Mouse (Mus musculus): Measurements from ENCODE around the gene Pemt.
"Not testable (repeated sequence)": the region's sequence is repeated elsewhere in the genome, so short reads cannot be mapped to it uniquely, and the experiment has no call there.

Gene Pemt

GRCm38 (mm10) chr11:59952892-59953291 is 93.4 kb downstream of the Pemt start:
- no peak for DNase-seq (ENCODE audit: low spot score in 2 of 2)

- no peak for DNase-seq (ENCODE audit: low spot score in 2 of 2)
Measured at GRCm38 (mm10) chr11:59948401-59948767, 97.9 kb downstream of the Pemt start.

DNA sequence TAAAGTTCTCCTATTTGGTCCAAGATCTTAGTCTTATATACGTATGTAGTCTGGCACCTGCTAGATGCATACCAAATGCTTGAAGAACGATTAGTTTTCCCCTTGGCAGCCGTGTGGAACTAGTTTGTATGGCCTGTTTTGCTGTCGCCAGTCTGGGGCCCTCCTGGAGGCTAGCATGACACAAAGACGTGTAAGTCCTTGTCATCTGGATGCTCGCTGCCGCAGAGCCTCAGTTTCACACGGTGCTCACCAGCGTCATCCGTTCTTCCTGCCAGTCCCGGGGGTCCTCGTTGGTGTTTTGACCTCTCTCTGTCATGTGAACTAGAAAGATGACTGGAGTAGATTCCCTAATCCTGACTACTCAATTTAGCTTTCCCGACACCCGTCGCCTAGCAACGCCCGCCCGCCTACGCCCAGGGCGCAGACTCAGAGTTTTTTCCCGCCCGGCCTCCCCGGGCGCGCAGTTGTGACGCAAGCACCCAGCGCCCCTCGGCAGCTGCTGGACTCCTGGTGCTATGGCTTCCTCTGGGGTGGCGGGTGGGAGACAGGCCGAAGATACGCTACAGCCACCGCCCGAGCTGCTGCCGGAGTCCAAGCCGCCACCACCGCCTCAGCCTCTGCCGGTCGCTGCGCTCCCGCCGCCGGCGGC is 98.4 kb downstream of the Pemt start, which contains the start of gene Med9:
Gene Med9 (plus strand): TSS at position 455 of the 649 bp plus-strand sequence.
- peak; percentile 94 to 97 for DNase-seq (ENCODE audit: low spot score in 2 of 2)

DNA sequence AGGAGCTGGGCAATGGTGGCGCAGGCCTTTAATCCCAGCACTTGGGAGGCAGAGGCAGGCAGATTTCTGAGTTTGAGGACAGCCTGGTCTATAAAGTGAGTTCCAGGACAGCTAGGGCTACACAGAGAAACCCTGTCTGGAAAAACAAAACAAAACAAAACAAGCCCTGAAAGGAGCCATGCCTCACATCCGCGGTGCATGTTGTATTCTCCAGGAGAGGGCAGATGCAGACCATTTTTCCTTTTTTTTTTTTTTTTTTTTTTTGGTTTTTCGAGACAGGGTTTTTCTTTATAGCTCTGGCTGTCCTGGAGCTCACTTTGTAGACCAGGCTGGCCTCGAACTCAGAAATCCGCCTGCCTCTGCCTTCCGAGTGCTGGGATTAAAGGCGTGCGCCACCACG is 101.4 kb downstream of the Pemt start:
- DNase-seq (ENCODE audit: low spot score in 2 of 2) = not testable (repeated sequence)

DNA sequence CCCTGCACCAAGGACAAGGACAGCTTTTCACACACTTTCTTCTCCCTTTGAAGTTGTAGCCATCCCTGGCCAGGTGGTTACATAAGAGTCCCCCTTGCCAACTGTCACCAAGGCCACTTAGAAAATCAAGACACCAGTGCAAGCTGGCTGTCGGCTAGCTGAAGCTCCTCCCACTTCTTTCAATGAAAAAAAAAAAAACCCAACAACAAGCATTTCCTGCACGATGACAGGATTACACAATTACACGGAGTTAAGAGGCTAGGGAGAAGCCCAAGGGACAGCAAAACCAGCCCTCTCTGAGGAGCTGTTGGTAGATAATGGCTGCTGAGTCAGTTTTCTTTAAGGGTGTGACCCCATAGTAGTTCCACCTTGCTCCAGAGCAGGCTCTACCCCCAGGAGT is 104.9 kb downstream of the Pemt start:
- no peak for DNase-seq (ENCODE audit: low spot score in 2 of 2)

DNA sequence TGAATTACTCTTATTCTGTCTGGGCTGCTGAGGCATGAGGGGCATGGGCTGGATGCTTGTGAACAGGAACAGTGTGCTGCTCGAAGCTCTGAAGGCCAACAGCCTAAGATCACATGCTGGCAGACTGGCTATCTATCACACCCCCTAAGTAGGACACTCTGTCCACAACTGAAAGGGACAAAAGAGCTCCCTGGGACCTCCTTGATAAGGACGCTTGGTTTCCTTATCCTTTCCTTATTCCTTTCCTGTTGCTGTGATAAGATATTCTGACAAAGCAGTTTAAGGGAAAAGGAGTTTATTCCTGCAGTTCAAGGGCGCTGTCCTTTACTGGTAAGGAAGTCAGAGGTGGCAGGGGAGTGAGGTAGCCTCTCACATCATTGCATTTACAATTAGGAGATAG is 105.6 kb downstream of the Pemt start:
- no peak for DNase-seq (ENCODE audit: low spot score in 2 of 2)

DNA sequence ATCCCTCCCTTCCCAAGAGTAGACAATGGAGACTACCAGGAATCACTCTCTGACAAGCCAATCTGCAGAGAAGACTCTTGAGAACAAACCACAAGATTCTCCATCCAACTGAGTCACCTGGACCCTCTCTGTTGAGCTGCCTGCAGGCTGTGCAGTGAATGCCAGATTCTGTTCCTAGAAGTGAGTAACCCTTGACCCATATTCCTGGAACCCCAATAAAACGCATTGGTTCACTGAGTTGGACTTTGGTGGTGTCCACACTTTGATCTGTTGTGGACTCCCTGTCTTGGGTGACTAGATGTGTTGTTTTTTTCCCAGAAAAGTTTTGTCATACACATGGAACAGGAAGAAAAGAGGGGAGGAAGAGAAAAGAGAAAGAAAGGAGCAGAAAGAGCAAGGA is 106.5 kb downstream of the Pemt start:
- no peak for DNase-seq (ENCODE audit: low spot score in 2 of 2)

DNA sequence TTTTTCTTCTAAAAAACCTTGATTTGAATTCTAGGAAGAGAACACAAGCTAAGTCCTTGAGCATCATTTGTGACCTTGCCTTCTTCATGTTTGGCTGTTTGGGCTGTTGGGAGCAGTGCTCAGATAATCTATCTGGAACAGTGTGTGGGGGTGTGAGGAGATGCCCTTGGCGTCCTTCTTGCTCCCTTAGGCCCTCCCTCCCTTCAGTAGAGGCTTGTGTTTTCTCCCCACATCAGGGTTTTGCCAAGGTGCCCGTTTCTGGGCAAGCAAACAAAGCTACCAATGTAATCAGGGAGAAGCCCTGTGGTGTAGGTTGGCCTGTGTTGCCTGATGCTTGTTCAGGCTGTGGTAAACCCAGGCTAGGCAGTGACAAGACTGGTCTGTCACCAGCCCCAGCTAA is 108.7 kb downstream of the Pemt start:
- DNase-seq (ENCODE audit: low spot score in 2 of 2) = no peak

- no peak for DNase-seq (ENCODE audit: low spot score in 2 of 2)
Measured at GRCm38 (mm10) chr11:59937023-59937422, 109.3 kb downstream of the Pemt start.

DNA sequence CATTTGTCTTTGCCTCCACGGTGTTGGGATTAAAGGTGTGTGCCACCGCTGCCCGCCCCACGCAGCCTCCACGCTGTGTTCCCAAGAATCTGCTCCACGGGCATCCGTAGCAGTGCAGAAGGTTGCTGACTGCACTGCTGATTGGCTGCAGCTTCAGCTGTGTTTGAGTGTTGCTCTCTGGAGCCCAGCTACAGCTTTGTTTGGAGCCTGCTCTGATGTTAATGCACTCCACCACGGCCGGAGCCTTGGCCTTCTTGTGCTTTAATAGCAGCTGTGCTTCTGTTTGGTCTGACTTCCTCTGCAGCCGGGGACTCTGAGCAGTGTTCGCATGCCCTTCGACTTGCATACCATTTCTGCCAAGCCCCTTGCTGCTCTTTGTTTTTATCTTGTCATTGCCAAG is 112.3 kb downstream of the Pemt start:
- DNase-seq (ENCODE audit: low spot score in 2 of 2) = no peak

- no peak for DNase-seq (ENCODE audit: low spot score in 2 of 2)
Measured at GRCm38 (mm10) chr11:59932560-59933337, 113.5 kb downstream of the Pemt start.

GRCm38 (mm10) chr11:59930031-59930430 is 116.3 kb downstream of the Pemt start:
- DNase-seq (ENCODE audit: low spot score in 2 of 2) = no peak

- no peak for DNase-seq (ENCODE audit: low spot score in 2 of 2)
Measured at GRCm38 (mm10) chr11:59921265-59921664, 125.0 kb downstream of the Pemt start.

All from frontal cortex, postnatal 10 days (tissue).